Mouse (Mus musculus) embryonic facial prominence, embryonic 14.5 days (tissue): ENCODE measurements around the gene Cdhr3. TPM values are rescaled to one million over a fixed set of nuclear protein-coding genes. Genes with fewer than 3 reads are reported as not detected.

Source experiments
- ATAC-seq: fragments of 200-750 bp; cut with Nextera tagmentation; 2 replicates; pipeline ENCODE4 v1.8.0; 2017; ENCODE audit warnings: low read depth, moderate number of reproducible peaks, moderate TSS enrichment
- DNase-seq: peaks from one replicate; pipeline ENCODE4 v3.0.0-alpha.2; 2015; ENCODE audit warnings: low spot score
- H3K27ac ChIP-seq: fragments of 300-500 bp; sonication (generic); replicated peaks from 2 replicates; pipeline ENCODE4 v1.5.1; 2014; ENCODE audit warnings: low read depth, mild to moderate bottlenecking, low read length, moderate library complexity
- H3K27me3 ChIP-seq: fragments of 300-500 bp; sonication (generic); replicated peaks from 2 replicates; pipeline ENCODE4 v1.6.1; 2014; ENCODE audit warnings: low read length; ENCODE audit not compliant: control insufficient read depth, insufficient read depth
- H3K36me3 ChIP-seq: fragments of 300-500 bp; sonication (generic); 2 replicates; pipeline ENCODE4 v1.6.1; 2014; ENCODE audit warnings: low read length, mixed read lengths; ENCODE audit not compliant: control insufficient read depth, insufficient read depth
- H3K4me1 ChIP-seq: fragments of 300-500 bp; sonication (generic); 2 replicates; pipeline ENCODE4 v1.6.1; 2014; ENCODE audit warnings: antibody characterized with exemption, low read length; ENCODE audit not compliant: control insufficient read depth, insufficient read depth
- H3K4me2 ChIP-seq: fragments of 300-500 bp; sonication (generic); 2 replicates; pipeline ENCODE4 v1.6.1; 2014; ENCODE audit warnings: low read depth, mild to moderate bottlenecking, low read length, moderate library complexity, mixed read lengths
- H3K4me3 ChIP-seq: fragments of 300-500 bp; sonication (generic); 2 replicates; pipeline ENCODE4 v1.5.1; 2014; ENCODE audit warnings: low read depth, mild to moderate bottlenecking, low read length
- H3K9ac ChIP-seq: fragments of 300-500 bp; sonication (generic); 2 replicates; pipeline ENCODE4 v1.6.1; 2014; ENCODE audit warnings: low read depth, mild to moderate bottlenecking, low read length, moderate library complexity, mixed read lengths
- H3K9me3 ChIP-seq: fragments of 300-500 bp; sonication (generic); 2 replicates; pipeline ENCODE4 v1.6.1; 2016; ENCODE audit warnings: low read length; ENCODE audit not compliant: control insufficient read depth
- WGBS: fragments of 180-500 bp; shearing (Covaris S2); extraction: QIAGEN DNeasy Blood & Tissue Kit; methylation state at CpG from one replicate; pipeline ENCODE4 v1.1.7; 2014; 5-methylcytosine and 5-hydroxymethylcytosine counted together
- polyA plus RNA-seq: library from polyadenylated mRNA; unstranded; fragments of >200 nt; fragmentation: Nextera tagmentation; extraction: Ambion mirVana; gene quantifications from 2 replicates; pipeline ENCODE4 v1.2.1, GENCODE M21; 2014

Gene Cdhr3
- polyA plus RNA-seq, 1 experiment from 2014 or later = 1.6 TPM

- Histone ChIP-seq H3K4me3 (no peak overlapping the region), H3K27ac (no peak overlapping the region), H3K27me3 (no peaks in the 10 kb centered on the region), H3K36me3 (no peaks in the 10 kb centered on the region), H3K4me2 (no peak overlapping the region), H3K9me3 (no peaks in the 10 kb centered on the region), H3K9ac (no peak overlapping the region), H3K4me1 (no peaks in the 10 kb centered on the region)
- no peak for DNase-seq
- WGBS = 61% methylated on average over 3 of the region's 3 CpGs
- no peak for ATAC-seq
Observed at GRCm38 (mm10) chr12:33096017-33096416, 3.3 kb upstream of the Cdhr3 start.

DNA sequence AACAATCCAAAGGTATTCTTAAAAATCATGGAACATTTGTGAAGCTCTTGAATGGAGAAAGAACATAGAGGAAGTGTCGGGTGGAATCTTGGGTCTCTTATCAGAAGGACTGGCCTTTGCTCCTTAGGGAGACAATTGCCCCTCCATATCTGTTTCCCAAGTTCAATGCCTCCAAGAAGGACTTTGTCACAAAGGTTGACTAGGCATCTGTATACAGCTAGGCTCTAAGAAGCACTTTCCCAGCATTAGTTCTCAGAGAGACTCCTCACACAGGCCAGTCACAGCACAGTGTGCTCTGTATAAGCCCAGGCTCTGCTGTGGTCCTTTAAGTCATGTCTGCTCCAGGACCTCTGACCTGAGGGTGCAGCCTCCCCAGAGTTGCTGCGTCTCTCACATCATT is 479 bp downstream of the Cdhr3 start:
- Histone ChIP-seq H3K36me3 (no peaks in the 10 kb centered on the region), H3K4me3 (no peak overlapping the region), H3K4me2 (no peak overlapping the region), H3K27me3 (no peaks in the 10 kb centered on the region), H3K27ac (no peak overlapping the region), H3K9me3 (no peaks in the 10 kb centered on the region), H3K9ac (no peak overlapping the region), H3K4me1 (no peaks in the 10 kb centered on the region)
- DNase-seq = no peak
- WGBS = 89% methylated on average over 2 of the region's 2 CpGs
- no peak for ATAC-seq

- Histone ChIP-seq H3K4me3 (no peak overlapping the region), H3K4me1 (no peaks in the 10 kb centered on the region; the same call in 1 of the 2 replicates), H3K27me3 (peaks cover 3% of the 10 kb centered on the region; the same call in 1 of the 2 replicates), H3K9ac (no peak overlapping the region), H3K9me3 (no peaks in the 10 kb centered on the region), H3K4me2 (no peak overlapping the region), H3K36me3 (no peaks in the 10 kb centered on the region), H3K27ac (no peak overlapping the region)
- ATAC-seq = no peak
- DNase-seq = peak; percentile 26
- WGBS = 43% methylated on average over 5 of the region's 5 CpGs
Observed at GRCm38 (mm10) chr12:33086151-33086550, 6.5 kb downstream of the Cdhr3 start.

GRCm38 (mm10) chr12:33084683-33085082 is 8.0 kb downstream of the Cdhr3 start:
- Histone ChIP-seq H3K4me1 (no peaks in the 10 kb centered on the region; the same call in 1 of the 2 replicates), H3K9me3 (no peaks in the 10 kb centered on the region), H3K4me3 (no peak overlapping the region), H3K27me3 (peaks cover 3% of the 10 kb centered on the region; the same call in 1 of the 2 replicates), H3K36me3 (no peaks in the 10 kb centered on the region), H3K27ac (no peak overlapping the region), H3K9ac (no peak overlapping the region), H3K4me2 (no peak overlapping the region)
- ATAC-seq (no peak), DNase-seq (peak; percentile 70)
- 28% methylated on average over 2 of the region's 2 CpGs for WGBS

DNA sequence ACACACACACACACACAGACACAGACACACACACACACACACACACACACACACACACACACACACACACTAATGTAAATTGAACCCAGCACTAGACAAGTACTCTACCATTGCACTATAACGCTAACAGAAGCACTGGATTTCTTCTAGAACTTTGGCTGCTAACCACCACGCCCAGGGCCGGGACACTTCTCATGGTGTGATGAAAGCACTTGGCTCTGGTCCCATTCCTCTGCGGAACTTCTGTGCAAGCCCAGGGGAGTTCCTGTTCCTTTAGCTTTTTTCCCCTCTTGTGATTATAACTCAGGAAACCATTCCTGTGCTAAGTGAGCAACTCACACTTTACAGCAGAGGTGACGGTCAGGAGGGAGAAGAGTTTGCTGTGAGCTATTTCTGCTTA is 9.3 kb downstream of the Cdhr3 start:
- WGBS = 53% methylated on average over 5 of the region's 5 CpGs
- no peak overlapping the region for H3K9ac ChIP-seq
- no peak overlapping the region for H3K4me2 ChIP-seq
- peak; percentile 58 for DNase-seq
- peaks cover 3% of the 10 kb centered on the region; the same call in 1 of the 2 replicates for H3K27me3 ChIP-seq
- no peak for ATAC-seq
- no peak overlapping the region for H3K4me3 ChIP-seq
- no peak overlapping the region for H3K27ac ChIP-seq
- H3K36me3 ChIP-seq = no peaks in the 10 kb centered on the region
- H3K4me1 ChIP-seq = no peaks in the 10 kb centered on the region; the same call in 1 of the 2 replicates
- H3K9me3 ChIP-seq = no peaks in the 10 kb centered on the region

DNA sequence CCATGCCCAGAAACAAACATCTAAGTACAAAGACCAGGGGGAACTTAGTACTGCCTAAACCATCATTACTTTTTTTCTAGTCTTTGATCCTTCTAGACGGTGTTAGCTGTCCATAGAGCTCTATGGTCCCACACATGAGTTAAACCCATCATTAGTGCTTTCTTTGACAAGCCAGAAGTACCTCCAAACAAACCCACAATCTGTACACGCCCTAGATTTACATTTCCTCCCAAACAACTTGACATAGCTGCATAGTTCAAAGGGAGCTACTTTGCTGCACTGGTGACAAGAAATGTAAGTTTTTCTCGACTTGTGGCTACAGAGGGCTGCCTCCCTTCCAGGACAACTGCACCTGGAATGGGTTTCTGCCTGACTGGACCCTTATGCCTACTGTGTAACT is 16.4 kb downstream of the Cdhr3 start:
- no peak overlapping the region for H3K9ac ChIP-seq
- peaks cover 7% of the 10 kb centered on the region for H3K4me1 ChIP-seq
- DNase-seq (no peak), ATAC-seq (no peak)
- H3K4me2 ChIP-seq = no peak overlapping the region
- H3K27ac ChIP-seq = no peak overlapping the region
- H3K36me3 ChIP-seq = no peaks in the 10 kb centered on the region
- H3K27me3 ChIP-seq = no peaks in the 10 kb centered on the region
- H3K9me3 ChIP-seq = no peaks in the 10 kb centered on the region
- H3K4me3 ChIP-seq = no peak overlapping the region
- 67% methylated on average over 3 of the region's 3 CpGs for WGBS

- H3K27ac ChIP-seq = 0 out of 2 replicates have a peak overlapping the region, but pooled peaks have one; percentile 3
- H3K27me3 ChIP-seq = no peaks in the 10 kb centered on the region
- peaks cover 7% of the 10 kb centered on the region for H3K4me1 ChIP-seq
- no peak overlapping the region for H3K9ac ChIP-seq
- WGBS = 44% methylated on average over 8 of the region's 8 CpGs
- H3K36me3 ChIP-seq = no peaks in the 10 kb centered on the region
- no peak overlapping the region for H3K4me2 ChIP-seq
- H3K9me3 ChIP-seq = no peaks in the 10 kb centered on the region
- no peak for ATAC-seq
- peak; percentile 73 for DNase-seq
- H3K4me3 ChIP-seq = no peak overlapping the region
Observed at GRCm38 (mm10) chr12:33071901-33072672, 20.6 kb downstream of the Cdhr3 start.

GRCm38 (mm10) chr12:33068977-33069376 is 23.7 kb downstream of the Cdhr3 start:
- DNase-seq (no peak), ATAC-seq (no peak)
- Histone ChIP-seq H3K36me3 (no peaks in the 10 kb centered on the region), H3K27ac (no peak overlapping the region), H3K9ac (no peak overlapping the region), H3K4me3 (no peak overlapping the region), H3K4me1 (peaks cover 7% of the 10 kb centered on the region), H3K27me3 (no peaks in the 10 kb centered on the region), H3K9me3 (no peaks in the 10 kb centered on the region), H3K4me2 (no peak overlapping the region)
- 66% methylated on average over 2 of the region's 2 CpGs for WGBS

- Histone ChIP-seq H3K27me3 (no peaks in the 10 kb centered on the region), H3K27ac (no peak overlapping the region), H3K4me1 (peaks cover 4% of the 10 kb centered on the region; the same call in 1 of the 2 replicates), H3K9ac (no peak overlapping the region), H3K4me2 (no peak overlapping the region), H3K4me3 (no peak overlapping the region), H3K36me3 (no peaks in the 10 kb centered on the region), H3K9me3 (no peaks in the 10 kb centered on the region)
- 50% methylated on average over 4 of the region's 4 CpGs for WGBS
- no peak for DNase-seq
- ATAC-seq = no peak
Observed at GRCm38 (mm10) chr12:33066355-33066754, 26.3 kb downstream of the Cdhr3 start.
